Mouse (Mus musculus) layer of hippocampus, adult 6 months (tissue): ENCODE data around the gene Nrg3. TPM values are rescaled to one million over a fixed set of nuclear protein-coding genes. Genes with fewer than 3 reads are reported as not detected.

ENCODE experiments used
- long read RNA-seq, 2 experiments: library from polyadenylated mRNA; unstranded; transcript quantifications; one replicate each; pipeline ENCODE4 v2.0.0; 2019 to 2020
- microRNA-seq: library from miRNA; unstranded; fragments of <30 nt; microRNA quantifications from one replicate; pipeline ENCODE4 v1.2.0, GENCODE M21; 2020
- polyA plus RNA-seq: library from polyadenylated mRNA; unstranded; fragments of <200 nt; fragmentation: Nextera tagmentation; gene quantifications from 2 replicates; pipeline ENCODE4 v1.2.3, GENCODE M21; 2021

Gene Nrg3
- 3.4 and 3.7 TPM in 2 replicates for polyA plus RNA-seq
- long read RNA-seq, experiment 1, partial matches to known transcripts = 2 of 19 reads
- long read RNA-seq, experiment 1, other reads (novel, unspliced or antisense) = 17 of 19 reads
- long read RNA-seq, experiment 2, partial matches to known transcripts = 5 of 37 reads
- long read RNA-seq, experiment 2, other reads (novel, unspliced or antisense) = 32 of 37 reads

DNA sequence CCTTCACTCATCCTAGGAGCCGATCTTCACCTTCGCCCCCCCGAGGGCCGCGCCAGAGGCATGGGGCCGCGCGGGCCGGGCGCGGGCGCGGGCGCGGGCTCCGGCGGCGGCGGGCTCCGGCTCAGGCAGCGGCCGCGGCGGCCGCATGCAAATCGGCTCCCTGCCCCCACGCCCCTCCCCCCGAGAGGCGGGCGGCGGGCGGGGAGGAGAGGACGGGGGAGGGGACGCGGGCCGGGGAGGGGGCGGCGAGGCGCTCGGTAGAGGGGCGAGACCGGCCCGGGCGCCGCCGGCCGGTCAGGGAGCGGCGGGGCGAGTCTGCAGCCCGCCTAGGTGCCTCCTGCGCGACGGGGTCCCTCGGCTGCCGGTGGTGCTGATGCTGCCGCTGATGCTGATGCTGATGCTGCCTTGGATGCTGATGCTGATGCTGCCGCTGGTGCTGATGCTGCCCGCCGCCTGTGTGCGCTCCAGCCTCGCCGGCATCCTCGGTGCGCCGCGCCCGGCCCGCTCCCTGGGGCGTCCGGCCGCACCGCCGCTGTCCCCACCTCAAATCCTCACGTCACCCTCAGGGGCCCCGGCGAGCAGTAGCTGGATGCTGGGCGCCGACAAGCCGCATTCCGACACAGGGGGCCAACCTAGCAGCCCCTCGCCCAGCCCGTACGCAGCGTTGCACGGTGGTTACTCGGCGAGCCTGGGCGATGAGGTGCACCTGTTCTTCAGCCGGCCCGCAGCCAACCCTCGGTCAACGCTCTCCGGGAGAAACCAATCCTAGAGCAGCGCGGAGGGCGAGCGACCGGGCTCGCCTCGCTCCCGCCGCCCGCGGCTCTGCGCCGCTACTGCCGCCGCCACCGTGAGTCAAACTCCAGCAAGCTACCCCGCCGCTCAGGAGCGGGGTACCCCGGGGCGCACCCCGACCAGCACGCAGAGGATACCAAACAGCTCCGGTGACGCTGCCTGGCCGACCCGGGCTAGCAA, at the start of gene Nrg3:
TSS of gene Nrg3 (minus strand) at position 299 of the 972 bp plus-strand sequence.

Small RNAs within 50 kb of the gene (microRNA-seq; reads per million reads assigned to microRNA genes)
- gene Gm27332 = not detected
